Mouse (Mus musculus) common myeloid progenitor, adult 5-6 weeks (primary cell): ENCODE measurements around the gene Socs2. TPM values are rescaled to one million over a fixed set of nuclear protein-coding genes. Genes with fewer than 3 reads are reported as not detected.

ENCODE experiments used
- ATAC-seq: replicated peaks from 2 replicates; pipeline ENCODE4 v1.8.0; 2016; ENCODE audit warnings: low read depth, mild to moderate bottlenecking, moderate TSS enrichment, inconsistent platforms; ENCODE audit not compliant: poor library complexity, severe bottlenecking
- total RNA-seq: library from RNA; stranded (forward); fragments of 200-1000, 187-1606 nt; gene quantifications from 2 replicates; pipeline ENCODE4 v1.2.3, GENCODE M21; 2017

Socs2 gene
- total RNA-seq, 1 experiment from 2014 or later = not detected

GRCm38 (mm10) chr10:95426207-95427115 is 9.5 kb upstream of the Socs2 start:
- ATAC-seq = no peak

GRCm38 (mm10) chr10:95422681-95423080 is 5.7 kb upstream of the Socs2 start:
- no peak for ATAC-seq

DNA sequence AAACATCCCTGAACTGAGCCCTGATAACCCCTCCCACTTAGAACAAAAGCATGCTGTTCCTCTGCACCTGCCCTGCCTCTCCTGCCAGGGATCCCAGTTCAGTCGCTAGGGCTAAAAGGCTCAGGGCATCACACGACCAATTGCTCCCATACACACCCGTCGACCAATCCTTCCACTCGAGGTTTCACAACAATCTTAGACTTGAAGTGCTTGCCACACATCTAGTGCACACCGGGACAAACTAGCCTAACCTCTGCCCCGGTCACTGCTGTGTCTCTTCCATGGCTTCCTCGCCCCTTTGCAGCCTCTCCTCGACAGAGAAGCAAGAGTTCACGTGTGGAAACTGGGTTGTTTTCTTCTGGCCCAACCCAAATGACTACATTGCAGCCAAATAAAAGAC is 3.3 kb upstream of the Socs2 start:
- no peak for ATAC-seq

DNA sequence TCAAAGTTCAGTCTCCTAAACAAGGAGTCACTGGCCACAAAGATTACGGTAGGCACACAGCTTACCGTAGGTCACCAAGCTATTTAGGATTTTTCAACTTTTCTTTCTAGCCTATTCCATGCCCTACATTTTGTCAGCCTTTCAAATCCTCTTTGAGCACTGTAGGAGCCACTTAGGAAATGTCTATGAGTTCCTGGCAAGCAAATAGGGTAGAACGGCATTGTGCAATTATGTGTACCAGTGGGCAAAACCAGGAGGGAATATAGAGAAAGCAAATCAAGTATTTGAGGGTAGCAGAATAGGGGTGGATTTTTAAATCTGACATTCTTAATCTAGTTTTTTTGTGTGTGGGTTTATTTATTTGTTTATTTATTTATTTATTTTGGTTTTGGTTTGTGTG is 2.7 kb upstream of the Socs2 start:
- ATAC-seq = no peak

DNA sequence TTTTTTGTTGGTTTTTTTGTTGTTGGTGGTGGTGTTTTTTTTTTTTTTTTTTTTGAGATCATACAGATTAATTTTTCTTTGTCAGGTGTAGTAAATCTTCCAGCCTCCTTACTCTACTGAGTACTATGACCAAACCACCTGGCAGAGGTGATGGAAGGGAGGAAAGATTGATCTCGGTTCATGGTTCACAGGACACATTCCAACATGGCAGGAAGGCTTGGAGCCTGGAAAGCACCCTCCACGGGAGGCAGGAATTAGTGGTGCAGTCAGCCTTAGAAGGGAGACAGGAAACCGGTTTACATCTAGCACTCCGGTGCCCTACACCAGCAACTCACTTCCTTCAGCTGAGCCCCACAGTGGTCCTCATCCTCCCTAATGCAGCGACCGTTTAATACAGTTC is 1.7 kb upstream of the Socs2 start:
- no peak for ATAC-seq

- ATAC-seq = peak; percentile 71
These were observed 686 bp upstream of the Socs2 start for GRCm38 (mm10) chr10:95417496-95418236.

DNA sequence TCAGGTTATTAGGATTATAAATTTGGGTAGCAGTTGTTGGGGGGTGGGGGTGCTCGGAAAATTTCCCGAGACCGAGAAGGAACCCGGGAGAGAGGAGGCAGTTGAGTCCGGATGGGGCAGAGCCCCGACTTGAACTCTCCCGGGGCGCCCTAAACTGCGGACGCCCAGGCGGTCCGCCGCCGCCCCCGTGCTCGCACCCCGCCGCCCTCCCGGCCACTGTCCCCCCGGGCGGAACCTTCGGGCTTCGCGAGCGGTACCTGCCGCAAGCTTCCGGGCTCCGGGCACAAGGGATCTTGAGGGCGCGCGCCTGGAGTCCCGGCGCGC is 657 bp downstream of the Socs2 start:
- ATAC-seq = no peak

GRCm38 (mm10) chr10:95415533-95416360 is 1.2 kb downstream of the Socs2 start:
- no peak for ATAC-seq

- no peak for ATAC-seq
These were observed 1.8 kb downstream of the Socs2 start for GRCm38 (mm10) chr10:95415159-95415532.

- ATAC-seq = no peak
These were observed 2.4 kb downstream of the Socs2 start for GRCm38 (mm10) chr10:95414316-95415158.

DNA sequence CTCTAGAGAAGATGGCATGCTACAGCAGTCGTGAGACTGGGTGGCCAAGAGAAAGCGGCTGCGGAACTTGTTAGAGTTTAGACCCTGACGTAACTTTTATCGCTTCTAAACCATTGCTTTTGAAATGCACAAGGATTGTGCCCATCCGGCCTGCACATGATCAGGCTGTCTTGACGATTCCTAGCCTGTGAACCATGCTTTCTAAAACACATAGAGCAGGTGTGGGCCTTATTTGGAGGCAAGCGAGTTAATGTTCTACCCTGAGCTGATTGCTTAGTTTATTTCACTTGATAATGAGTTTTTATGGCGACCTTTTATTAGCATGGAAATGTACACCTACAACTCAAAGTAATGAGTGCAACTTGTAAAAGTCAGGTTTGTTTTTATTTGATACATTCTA is 5.8 kb downstream of the Socs2 start:
- no peak for ATAC-seq

GRCm38 (mm10) chr10:95410709-95411108 is 6.3 kb downstream of the Socs2 start:
- no peak for ATAC-seq

DNA sequence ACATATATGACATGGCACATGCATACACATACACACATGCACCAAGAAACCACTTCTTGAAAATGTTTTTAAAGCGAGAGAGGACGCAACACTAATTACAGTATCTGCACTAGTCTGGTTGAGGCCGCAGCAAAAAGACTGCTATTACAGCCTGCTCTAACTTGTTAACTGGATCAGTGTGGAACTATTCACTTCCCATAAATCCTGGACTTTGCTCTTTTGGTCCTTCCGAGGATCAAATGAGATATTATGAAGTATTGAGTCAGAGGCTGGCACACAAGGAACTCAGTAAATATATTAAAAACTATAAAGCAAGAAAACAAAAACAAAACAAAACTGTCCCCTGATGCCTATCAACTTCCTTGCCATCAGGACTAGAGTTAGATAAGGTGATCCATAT is 6.8 kb downstream of the Socs2 start:
- no peak for ATAC-seq

DNA sequence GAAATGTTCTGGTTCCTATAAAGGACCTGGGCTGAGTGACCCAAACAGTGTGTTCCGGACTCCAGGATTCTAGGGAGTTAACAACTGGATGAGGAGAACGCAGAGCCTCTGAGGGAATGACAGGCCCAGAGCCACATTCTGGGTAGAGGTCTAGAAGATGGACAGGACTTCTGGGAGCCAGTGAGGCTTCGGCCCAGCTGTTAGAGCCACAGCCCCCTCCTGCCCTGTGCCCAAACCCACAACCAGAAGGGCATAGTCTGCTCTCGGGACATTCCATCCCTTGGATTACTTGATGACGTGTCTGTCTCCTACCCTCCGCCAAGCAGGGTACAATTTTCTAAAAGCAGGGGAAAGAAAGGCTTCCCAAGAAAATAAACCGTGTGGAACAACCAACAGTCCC is 7.8 kb downstream of the Socs2 start:
- ATAC-seq = no peak

DNA sequence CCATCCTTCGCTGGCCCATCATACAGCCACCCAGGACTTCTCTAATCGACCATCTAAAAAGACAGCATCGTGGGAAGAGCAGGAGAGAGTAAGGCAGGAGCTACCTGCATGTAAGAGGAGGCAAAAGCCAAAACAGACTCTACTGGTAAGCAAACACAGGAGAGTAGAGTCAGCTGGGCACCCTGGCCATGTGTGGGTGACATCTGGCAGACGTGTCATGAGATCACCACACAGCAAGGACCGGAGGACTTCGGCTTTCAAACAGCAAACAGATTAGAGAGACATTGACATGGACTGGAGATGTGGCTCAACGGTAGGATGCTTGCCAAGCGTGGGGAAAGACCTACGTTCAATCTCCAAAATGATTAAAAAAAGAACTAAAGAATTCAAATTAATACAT is 8.5 kb downstream of the Socs2 start:
- no peak for ATAC-seq

- no peak for ATAC-seq
These were observed 9.3 kb downstream of the Socs2 start for GRCm38 (mm10) chr10:95407541-95408160.

DNA sequence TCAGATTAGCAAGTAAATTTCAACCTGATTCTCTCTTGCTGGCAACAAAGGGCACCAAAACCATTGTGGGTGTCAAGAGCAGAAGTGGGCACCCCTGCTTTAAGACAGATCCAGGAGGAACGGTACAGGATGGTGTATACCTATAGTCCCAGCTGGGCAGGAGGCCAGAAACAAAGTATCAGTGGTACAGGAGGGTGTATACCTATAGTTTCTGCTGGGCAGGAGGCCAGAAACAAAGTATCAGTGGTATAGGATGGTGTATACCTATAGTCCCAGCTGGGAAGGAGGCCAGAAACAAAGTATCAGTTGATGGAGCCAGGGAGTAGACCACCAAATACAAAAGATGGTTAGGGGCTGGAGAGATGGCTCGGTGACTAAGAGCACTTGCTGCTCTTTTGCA is 12.2 kb downstream of the Socs2 start:
- ATAC-seq = no peak

GRCm38 (mm10) chr10:95399689-95400354 is 17.2 kb downstream of the Socs2 start:
- no peak for ATAC-seq

DNA sequence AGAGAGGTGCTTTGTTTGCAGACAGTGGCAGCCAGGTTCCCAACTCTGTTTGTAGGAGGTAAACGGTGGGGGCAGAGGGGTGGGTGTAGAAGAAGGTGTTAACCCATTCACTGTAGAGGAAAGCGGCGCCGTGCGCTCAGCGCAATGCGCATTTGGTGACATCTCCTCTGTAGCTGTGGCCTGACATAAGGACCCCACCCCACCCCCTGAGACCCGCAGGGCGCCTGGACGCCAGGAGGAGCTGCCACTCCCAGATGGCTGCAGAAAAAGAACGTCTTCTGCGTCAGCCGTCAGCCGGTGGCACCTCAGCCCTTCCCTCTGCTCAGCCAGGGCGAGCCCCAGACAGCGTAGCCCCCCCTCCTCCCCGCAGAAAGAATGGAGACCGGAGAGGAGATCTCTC is 18.5 kb downstream of the Socs2 start:
- peak; percentile 39; the same call in 1 of the 2 replicates for ATAC-seq
